Mouse (Mus musculus) stomach, embryonic 15.5 days (tissue): Measurements from ENCODE around the gene Arhgap10. TPM values are rescaled to one million over a fixed set of nuclear protein-coding genes. Genes with fewer than 3 reads are reported as not detected.

Source experiments
- ATAC-seq: fragments of 200-750 bp; cut with Nextera tagmentation; 2 replicates; pipeline ENCODE4 v1.8.0; 2017; ENCODE audit warnings: low read depth, moderate number of reproducible peaks, moderate TSS enrichment; ENCODE audit not compliant: insufficient read depth, low FRiP score
- H3K27ac ChIP-seq: fragments of 300-500 bp; sonication (generic); 2 replicates; pipeline ENCODE4 v1.5.1; 2015; ENCODE audit warnings: mild to moderate bottlenecking, inconsistent platforms
- H3K27me3 ChIP-seq: fragments of 300-500 bp; sonication (generic); replicated peaks from 2 replicates; pipeline ENCODE4 v1.6.1; 2015; ENCODE audit warnings: inconsistent platforms
- H3K36me3 ChIP-seq: fragments of 300-500 bp; sonication (generic); 2 replicates; pipeline ENCODE4 v1.6.1; 2015; ENCODE audit warnings: inconsistent platforms
- H3K4me1 ChIP-seq: fragments of 300-500 bp; sonication (generic); 2 replicates; pipeline ENCODE4 v1.6.1; 2015; ENCODE audit warnings: inconsistent platforms
- H3K4me2 ChIP-seq: fragments of 300-500 bp; sonication (generic); 2 replicates; pipeline ENCODE4 v1.6.1; 2015; ENCODE audit warnings: mild to moderate bottlenecking, inconsistent platforms
- H3K4me3 ChIP-seq: fragments of 300-500 bp; sonication (generic); replicated peaks from 2 replicates; pipeline ENCODE4 v1.5.1; 2015; ENCODE audit warnings: inconsistent platforms
- H3K9ac ChIP-seq: fragments of 300-500 bp; sonication (generic); 2 replicates; pipeline ENCODE4 v1.6.1; 2015; ENCODE audit warnings: inconsistent platforms
- H3K9me3 ChIP-seq: fragments of 300-500 bp; sonication (generic); 2 replicates; pipeline ENCODE4 v1.6.1; 2016; ENCODE audit warnings: inconsistent platforms
- WGBS: fragments of 180-500 bp; shearing (Covaris S2); methylation state at CpG from one replicate; pipeline ENCODE4 v1.1.7; 2015; 5-methylcytosine and 5-hydroxymethylcytosine counted together
- polyA plus RNA-seq: library from polyadenylated mRNA; unstranded; fragments of >200 nt; fragmentation: Nextera tagmentation; extraction: Ambion mirVana; gene quantifications from 2 replicates; pipeline ENCODE4 v1.2.1, GENCODE M21; 2015

Gene Arhgap10
- polyA plus RNA-seq, 1 experiment from 2014 or later: 29.4 TPM

GRCm38 (mm10) chr8:77511750-77512493 lies 5.8 kb downstream of the Arhgap10 start:
- ATAC-seq: no peak
- Histone ChIP-seq H3K4me1 (peaks cover 23% of the 10 kb centered on the region), H3K27ac (no peak overlapping the region), H3K9me3 (no peaks in the 10 kb centered on the region), H3K4me3 (no peak overlapping the region), H3K9ac (no peak overlapping the region), H3K36me3 (no peaks in the 10 kb centered on the region), H3K27me3 (no peaks in the 10 kb centered on the region), H3K4me2 (no peak overlapping the region)
- WGBS: 78% methylated on average over 13 of the region's 13 CpGs

- Histone ChIP-seq H3K4me3 (no peak overlapping the region), H3K4me2 (no peak overlapping the region), H3K27me3 (no peaks in the 10 kb centered on the region), H3K36me3 (no peaks in the 10 kb centered on the region), H3K9me3 (no peaks in the 10 kb centered on the region), H3K27ac (no peak overlapping the region), H3K4me1 (peaks cover 11% of the 10 kb centered on the region), H3K9ac (no peak overlapping the region)
- no peak for ATAC-seq
- WGBS: 63% methylated on average over 3 of the region's 3 CpGs
These were observed 7.3 kb downstream of the Arhgap10 start for GRCm38 (mm10) chr8:77510426-77510825.

- H3K4me1 ChIP-seq: peaks cover 11% of the 10 kb centered on the region
- no peaks in the 10 kb centered on the region for H3K36me3 ChIP-seq
- no peak overlapping the region for H3K27ac ChIP-seq
- no peak overlapping the region for H3K4me3 ChIP-seq
- H3K27me3 ChIP-seq: no peaks in the 10 kb centered on the region
- ATAC-seq: no peak
- no peak overlapping the region for H3K9ac ChIP-seq
- no peak overlapping the region for H3K4me2 ChIP-seq
- WGBS: 74% methylated on average over 7 of the region's 7 CpGs
- H3K9me3 ChIP-seq: no peaks in the 10 kb centered on the region
These were observed 8.7 kb downstream of the Arhgap10 start for GRCm38 (mm10) chr8:77509044-77509443.

- no peaks in the 10 kb centered on the region for H3K36me3 ChIP-seq
- H3K9ac ChIP-seq: no peak overlapping the region
- H3K4me1 ChIP-seq: peaks cover 7% of the 10 kb centered on the region
- no peaks in the 10 kb centered on the region for H3K27me3 ChIP-seq
- no peak for ATAC-seq
- no peak overlapping the region for H3K4me3 ChIP-seq
- H3K9me3 ChIP-seq: no peaks in the 10 kb centered on the region
- no peak overlapping the region for H3K27ac ChIP-seq
- H3K4me2 ChIP-seq: no peak overlapping the region
- WGBS: 68% methylated on average over 10 of the region's 10 CpGs
These were observed 10.2 kb downstream of the Arhgap10 start for GRCm38 (mm10) chr8:77507510-77508035.

- Histone ChIP-seq H3K27ac (no peak overlapping the region), H3K4me1 (no peaks in the 10 kb centered on the region), H3K4me3 (no peak overlapping the region), H3K27me3 (no peaks in the 10 kb centered on the region), H3K9me3 (no peaks in the 10 kb centered on the region), H3K9ac (no peak overlapping the region), H3K36me3 (no peaks in the 10 kb centered on the region), H3K4me2 (no peak overlapping the region)
- 65% methylated on average over 7 of the region's 7 CpGs for WGBS
- no peak for ATAC-seq
These were observed 11.2 kb downstream of the Arhgap10 start for GRCm38 (mm10) chr8:77506539-77506938.

- 88% methylated on average over 6 of the region's 6 CpGs for WGBS
- Histone ChIP-seq H3K4me1 (no peaks in the 10 kb centered on the region), H3K9me3 (no peaks in the 10 kb centered on the region), H3K27me3 (no peaks in the 10 kb centered on the region), H3K9ac (no peak overlapping the region), H3K27ac (no peak overlapping the region), H3K4me2 (no peak overlapping the region), H3K36me3 (no peaks in the 10 kb centered on the region), H3K4me3 (no peak overlapping the region)
- no peak for ATAC-seq
These were observed 15.2 kb downstream of the Arhgap10 start for GRCm38 (mm10) chr8:77502547-77502946.

GRCm38 (mm10) chr8:77501131-77501530 lies 16.6 kb downstream of the Arhgap10 start:
- Histone ChIP-seq H3K9me3 (no peaks in the 10 kb centered on the region), H3K4me2 (no peak overlapping the region), H3K9ac (no peak overlapping the region), H3K27me3 (no peaks in the 10 kb centered on the region), H3K27ac (no peak overlapping the region), H3K4me3 (no peak overlapping the region), H3K4me1 (peaks cover 7% of the 10 kb centered on the region; the same call in 1 of the 2 replicates), H3K36me3 (no peaks in the 10 kb centered on the region)
- 82% methylated on average over 8 of the region's 8 CpGs for WGBS
- no peak for ATAC-seq

GRCm38 (mm10) chr8:77500264-77500663 lies 17.5 kb downstream of the Arhgap10 start:
- Histone ChIP-seq H3K9ac (no peak overlapping the region), H3K9me3 (no peaks in the 10 kb centered on the region), H3K27me3 (no peaks in the 10 kb centered on the region), H3K4me2 (no peak overlapping the region), H3K4me3 (no peak overlapping the region), H3K4me1 (peaks cover 9% of the 10 kb centered on the region; the same call in 1 of the 2 replicates), H3K36me3 (no peaks in the 10 kb centered on the region), H3K27ac (no peak overlapping the region)
- 84% methylated on average over 3 of the region's 3 CpGs for WGBS
- no peak for ATAC-seq

- WGBS: 19% methylated on average over 2 of the region's 2 CpGs
- Histone ChIP-seq H3K27ac (peak overlapping the region; percentile 12; the same call in 1 of the 2 replicates), H3K27me3 (no peaks in the 10 kb centered on the region), H3K9ac (no peak overlapping the region), H3K4me3 (no peak overlapping the region), H3K4me1 (peaks cover 18% of the 10 kb centered on the region), H3K4me2 (no peak overlapping the region), H3K36me3 (no peaks in the 10 kb centered on the region), H3K9me3 (no peaks in the 10 kb centered on the region)
- peak; percentile 31; the same call in 1 of the 2 replicates for ATAC-seq
These were observed 20.3 kb downstream of the Arhgap10 start for GRCm38 (mm10) chr8:77497442-77497841.

GRCm38 (mm10) chr8:77496253-77496652 lies 21.5 kb downstream of the Arhgap10 start:
- Histone ChIP-seq H3K4me1 (peaks cover 29% of the 10 kb centered on the region), H3K9ac (no peak overlapping the region), H3K27ac (no peak overlapping the region), H3K36me3 (no peaks in the 10 kb centered on the region), H3K4me3 (no peak overlapping the region), H3K9me3 (no peaks in the 10 kb centered on the region), H3K27me3 (no peaks in the 10 kb centered on the region), H3K4me2 (no peak overlapping the region)
- ATAC-seq: no peak
- WGBS: 78% methylated on average over 1 of the region's 1 CpGs

- Histone ChIP-seq H3K4me2 (no peak overlapping the region), H3K4me1 (peaks cover 40% of the 10 kb centered on the region), H3K9me3 (no peaks in the 10 kb centered on the region), H3K4me3 (no peak overlapping the region), H3K36me3 (no peaks in the 10 kb centered on the region), H3K9ac (no peak overlapping the region), H3K27me3 (no peaks in the 10 kb centered on the region), H3K27ac (no peak overlapping the region)
- 79% methylated on average over 10 of the region's 10 CpGs for WGBS
- ATAC-seq: no peak
These were observed 23.1 kb downstream of the Arhgap10 start for GRCm38 (mm10) chr8:77494376-77495328.
